Mouse (Mus musculus) urinary bladder, postnatal 36 days (tissue): ENCODE data around the gene Rapgef5.

Experiments used
- DNase-seq, 2 experiments: peaks; one replicate each; pipeline ENCODE4 v3.0.0; 2022; ENCODE audit warnings: low spot score in 2 of 2, mixed read lengths in 1 of 2

The Rapgef5 gene

DNA sequence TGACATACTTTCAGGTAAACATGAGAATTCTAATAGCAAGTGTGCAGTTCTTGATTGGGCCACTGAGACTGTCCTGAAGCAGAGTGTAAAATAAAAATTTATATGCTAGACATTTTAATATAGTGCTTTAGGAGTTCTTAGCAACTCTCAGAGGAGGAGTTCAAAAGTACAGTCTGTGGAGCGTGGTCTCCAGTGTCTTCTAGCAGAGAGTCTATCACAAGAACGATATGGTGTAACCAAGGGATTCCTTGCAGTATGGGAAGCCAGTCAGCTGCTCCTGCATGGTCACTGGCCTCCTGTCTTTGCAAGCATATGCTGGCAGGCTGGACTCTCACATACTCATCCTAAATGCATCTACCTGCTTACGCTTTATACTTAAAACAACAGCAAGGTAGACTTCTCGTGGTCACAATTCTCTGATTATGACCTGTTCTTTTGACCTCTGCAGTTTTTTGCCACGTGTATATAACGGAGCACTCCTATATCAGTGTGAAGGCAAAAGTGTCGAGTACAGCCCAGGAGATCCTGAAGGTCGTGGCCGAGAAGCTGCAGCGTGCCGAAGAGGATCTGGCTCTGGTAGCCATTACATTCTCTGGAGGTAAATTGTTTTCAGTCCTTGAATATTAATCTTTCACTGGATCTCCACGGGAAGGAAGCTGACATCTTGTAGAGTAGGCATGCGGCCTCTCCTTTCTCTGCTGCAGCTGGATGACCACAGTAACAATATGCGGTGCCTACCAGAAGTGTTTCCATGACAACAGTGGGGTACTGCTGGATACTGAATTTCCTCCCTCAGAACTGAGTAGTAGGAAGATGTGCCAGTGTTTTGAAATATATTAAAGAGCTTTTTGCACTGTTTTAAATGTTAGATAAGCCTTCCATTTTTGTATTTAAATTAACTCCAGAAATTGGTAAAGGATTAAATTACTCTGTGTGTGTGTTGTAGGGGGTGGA lies 204.8 kb downstream of the Rapgef5 start:
- DNase-seq, result no peak

DNA sequence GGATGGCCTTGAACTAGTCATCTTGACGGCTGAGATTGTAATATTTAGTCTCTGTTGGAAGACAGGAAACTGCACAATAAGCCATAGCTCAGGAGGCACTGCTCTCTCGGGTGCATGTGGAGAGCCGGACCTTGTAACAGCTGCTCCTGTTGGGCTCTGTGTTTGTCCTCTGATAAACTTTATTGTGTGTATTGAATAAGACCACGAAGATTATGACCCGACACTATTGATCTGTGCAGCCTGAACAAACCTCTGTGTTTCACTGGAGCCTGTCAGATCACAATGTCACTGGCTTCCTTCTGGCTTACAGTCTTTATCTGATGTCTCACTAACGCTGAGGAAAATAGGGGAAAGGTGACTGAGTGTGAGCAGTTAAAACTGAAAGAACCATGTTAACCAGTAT lies 205.5 kb downstream of the Rapgef5 start:
- DNase-seq, result peak in 1 of 2 experiments; percentile 13

DNA sequence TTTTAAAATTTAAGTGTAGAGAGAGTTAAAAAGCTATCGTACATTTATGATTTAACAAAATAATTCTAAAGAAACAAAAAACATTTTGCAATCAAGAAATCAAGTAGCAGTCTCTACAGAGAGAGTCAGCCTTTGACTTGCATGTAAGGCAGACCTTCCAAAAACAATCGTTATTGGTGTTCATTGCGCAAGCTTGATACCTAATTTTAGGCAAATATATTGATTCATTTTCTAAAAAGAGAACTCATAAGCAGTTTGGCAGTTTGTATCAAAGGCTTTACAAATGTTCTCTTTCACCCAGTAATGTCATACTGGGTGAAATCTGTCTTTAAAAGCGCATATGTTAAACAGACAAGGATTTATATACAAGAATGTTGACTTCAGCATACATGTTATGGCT lies 208.7 kb downstream of the Rapgef5 start:
- no peak for DNase-seq

DNA sequence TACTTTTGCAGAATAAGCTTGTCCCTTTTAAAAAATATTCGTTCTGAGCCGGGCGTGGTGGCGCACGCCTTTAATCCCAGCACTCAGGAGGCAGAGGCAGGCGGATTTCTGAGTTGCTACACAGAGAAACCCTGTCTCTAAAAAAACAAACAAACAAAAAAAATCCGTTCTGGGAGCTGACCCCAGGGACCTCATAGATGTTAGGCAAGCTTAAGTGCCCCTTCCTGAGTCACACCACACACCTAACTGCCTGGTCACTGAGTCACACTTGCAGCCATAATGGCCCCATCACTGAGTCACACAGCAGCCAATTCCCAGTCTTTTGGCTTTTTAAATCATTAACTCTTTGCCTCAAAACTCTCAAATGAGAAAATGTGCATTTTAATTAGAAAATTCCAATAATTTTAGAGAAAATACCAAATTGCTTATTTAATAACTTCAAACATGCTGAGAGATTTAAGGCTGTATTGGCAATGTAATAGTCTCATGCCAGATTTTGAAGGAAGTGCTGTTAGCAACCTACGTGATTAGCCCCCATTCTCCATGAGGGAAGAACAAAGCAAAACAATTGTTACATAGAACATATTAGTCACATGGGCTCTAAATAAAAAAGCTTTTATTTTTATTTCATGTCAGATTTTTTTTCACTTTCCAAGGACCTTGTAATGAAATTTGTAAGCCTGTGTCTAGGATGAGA lies 211.3 kb downstream of the Rapgef5 start:
- DNase-seq, result no peak

- no peak for DNase-seq
These were observed 211.9 kb downstream of the Rapgef5 start for GRCm38 (mm10) chr12:117728178-117728611.

- no peak for DNase-seq
These were observed 217.3 kb downstream of the Rapgef5 start for GRCm38 (mm10) chr12:117733611-117734010.

- no peak for DNase-seq
These were observed 219.9 kb downstream of the Rapgef5 start for GRCm38 (mm10) chr12:117736130-117736529.

- DNase-seq, result no peak
These were observed 220.6 kb downstream of the Rapgef5 start for GRCm38 (mm10) chr12:117736928-117737327.

DNA sequence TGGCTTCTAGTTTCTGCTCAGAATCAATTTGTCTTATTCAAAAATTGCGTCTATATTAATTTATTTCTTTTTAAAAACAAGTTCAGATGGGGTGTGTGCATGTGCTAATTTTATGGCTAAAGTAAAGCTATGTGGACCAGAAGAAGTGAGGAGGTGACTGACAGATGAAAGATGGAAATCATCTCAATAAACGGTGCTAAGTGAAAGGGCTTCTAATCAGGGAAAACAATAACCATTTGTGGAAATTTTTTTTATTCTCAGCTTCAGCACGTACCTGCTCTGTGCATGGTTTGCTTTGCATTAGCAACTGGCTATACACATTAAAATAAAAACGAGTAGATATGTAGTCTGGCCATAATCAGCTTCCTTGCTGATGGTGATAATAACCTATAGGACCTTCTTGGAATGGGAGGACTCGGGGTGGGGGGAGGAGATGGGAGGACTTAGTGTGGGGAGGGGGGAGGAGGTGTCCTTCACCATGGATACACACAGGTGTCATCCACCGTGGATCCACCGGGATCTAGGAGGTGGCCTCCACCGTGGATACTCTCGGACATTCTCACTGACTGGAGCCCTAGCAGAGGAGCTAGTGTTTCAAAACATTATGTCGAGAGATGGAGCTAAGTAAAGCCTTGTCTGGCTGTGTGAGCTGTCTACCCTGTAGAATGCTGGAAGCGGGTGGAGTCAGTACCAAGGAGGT lies 221.2 kb downstream of the Rapgef5 start:
- DNase-seq, result no peak

DNA sequence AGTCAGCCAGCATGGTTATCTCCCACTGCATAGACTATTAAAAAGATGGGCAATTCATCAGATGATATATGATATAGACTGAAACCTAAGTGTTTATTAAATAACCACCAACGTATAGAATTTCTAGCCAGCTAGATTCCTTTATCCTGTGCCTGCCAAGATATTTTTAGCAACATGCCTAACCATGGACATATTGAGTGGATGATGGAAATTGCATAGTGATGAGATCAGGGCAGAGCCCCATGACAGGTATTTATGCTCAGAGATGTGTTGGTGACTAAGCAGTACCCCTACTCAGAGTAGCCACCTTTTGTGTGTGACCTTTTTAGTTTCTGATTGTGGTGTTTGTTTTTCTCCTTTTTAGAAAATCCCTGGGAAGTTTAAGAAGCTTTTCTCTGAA lies 226.2 kb downstream of the Rapgef5 start:
- no peak for DNase-seq

DNA sequence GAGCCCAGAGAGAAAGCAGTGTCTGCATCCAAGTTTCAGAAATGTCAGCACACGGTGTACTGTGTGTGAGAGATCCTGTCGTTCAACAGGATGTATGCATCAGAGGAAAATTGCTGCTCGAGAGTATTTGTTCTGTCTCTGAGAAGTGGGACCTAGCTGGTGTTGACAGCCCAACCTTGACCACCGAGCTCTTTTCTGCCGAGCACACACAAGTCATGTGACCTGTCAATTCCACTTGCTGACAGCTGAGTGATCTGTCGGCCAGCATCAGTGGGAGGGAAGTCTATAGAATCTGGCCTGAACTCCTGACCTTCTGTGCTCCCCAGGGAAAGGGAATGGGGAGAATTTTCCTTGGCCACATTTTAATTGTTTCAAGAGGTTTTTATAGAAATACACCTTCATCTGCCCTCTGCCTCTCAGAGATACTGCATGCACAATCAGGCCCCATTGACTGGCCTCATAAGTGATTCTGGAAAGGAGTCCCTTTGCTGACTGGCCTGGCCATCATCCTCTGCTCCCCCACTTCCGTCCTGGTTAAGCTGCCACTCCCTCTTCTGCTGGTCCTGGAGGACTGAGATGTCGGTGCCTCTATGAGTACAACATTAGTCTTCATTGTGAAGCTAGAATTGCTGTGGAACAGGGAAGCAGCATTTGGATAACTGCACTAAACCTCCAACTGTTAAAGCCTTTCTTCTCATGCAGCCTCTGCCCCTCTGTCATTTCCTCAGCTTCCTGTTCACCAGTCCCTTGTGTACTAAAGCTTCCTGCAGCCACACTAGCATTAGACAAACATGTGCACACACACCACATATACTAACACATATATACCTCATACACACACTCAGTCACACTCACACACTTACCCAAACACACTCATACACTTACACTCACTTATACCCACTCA lies 228.6 kb downstream of the Rapgef5 start:
- DNase-seq, result no peak

- no peak for DNase-seq
These were observed 230.3 kb downstream of the Rapgef5 start for GRCm38 (mm10) chr12:117746611-117747010.

DNA sequence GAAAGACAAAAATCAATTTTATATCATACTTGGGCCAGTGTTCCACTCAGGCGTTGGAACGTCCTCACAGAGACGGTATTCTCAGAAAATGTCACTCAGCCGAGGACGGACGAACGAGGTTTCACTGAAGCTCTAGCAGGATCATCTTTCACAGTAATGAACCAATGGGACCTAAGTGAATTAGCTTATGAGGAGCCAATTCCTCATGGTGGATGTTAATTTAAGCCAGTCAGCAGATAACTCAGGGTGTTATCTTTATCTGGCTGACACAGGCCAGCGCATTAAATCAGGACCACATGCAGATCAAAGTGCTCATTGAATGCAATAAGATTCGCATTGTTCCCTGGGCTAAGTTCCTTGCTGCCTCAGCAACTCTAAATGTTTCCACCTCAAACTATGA lies 234.8 kb downstream of the Rapgef5 start:
- DNase-seq, result no peak

DNA sequence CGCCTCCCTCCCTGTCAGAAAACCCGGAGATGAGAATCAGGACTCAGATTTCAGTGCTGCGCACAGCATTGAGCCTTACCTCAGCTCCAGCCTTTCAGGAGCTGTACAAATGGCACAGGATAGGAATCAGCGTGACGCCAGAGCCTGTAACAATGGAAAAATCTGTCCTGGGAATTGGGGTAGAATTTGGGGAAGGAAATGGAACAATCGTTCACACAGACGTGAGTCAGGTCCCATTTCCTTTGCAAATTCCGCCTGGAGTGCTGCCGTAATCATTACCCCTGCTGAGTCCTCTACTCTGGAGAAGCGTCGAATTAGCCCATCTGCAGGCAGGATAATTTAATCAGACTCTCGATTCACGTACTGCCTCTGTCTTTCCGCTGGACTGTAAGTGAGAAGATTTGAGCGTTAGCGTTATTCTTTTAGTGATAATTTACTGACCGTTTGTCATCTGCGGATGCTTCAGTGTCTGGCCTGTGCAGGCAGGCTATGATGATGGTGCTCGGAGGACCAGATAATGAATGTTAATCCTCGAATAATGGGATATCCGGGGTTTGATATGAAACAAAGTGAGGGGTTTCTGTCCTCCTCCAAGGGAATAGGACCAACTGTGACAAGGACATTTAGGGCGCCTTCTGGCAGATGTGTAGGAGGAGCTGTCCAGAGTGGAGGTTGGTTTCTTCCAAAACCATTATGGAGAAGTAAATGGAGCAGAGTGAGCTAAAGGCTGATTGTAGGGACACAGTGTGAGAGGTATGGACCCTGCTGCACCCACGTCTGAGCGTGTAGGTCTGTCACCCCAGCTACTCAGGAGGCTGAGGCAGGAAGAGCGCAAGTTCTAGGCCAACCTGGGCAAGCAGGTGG lies 235.5 kb downstream of the Rapgef5 start:
- no peak for DNase-seq

DNA sequence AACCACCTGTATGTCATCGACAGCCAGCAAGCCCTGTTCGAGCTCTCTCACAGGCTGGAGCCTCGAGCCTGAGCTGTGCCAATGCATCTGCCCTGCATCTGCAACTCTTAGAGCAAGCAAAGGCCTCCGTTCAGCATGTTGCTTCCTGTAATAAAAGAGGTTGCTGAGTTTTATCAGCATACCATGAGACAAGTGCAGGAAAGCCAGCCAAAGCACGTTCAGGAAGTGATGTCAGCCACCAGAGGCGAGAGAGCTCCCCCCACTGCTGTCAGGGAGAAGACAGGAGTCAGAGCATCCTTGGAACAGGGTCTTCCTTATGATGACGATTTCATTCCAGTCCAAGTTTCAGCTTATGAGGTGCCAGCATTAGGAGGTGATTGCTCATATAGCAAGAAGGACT lies 239.7 kb downstream of the Rapgef5 start:
- no peak for DNase-seq

- no peak for DNase-seq
These were observed 244.1 kb downstream of the Rapgef5 start for GRCm38 (mm10) chr12:117760373-117760772.

GRCm38 (mm10) chr12:117760846-117761245 lies 244.6 kb downstream of the Rapgef5 start:
- DNase-seq, result no peak

DNA sequence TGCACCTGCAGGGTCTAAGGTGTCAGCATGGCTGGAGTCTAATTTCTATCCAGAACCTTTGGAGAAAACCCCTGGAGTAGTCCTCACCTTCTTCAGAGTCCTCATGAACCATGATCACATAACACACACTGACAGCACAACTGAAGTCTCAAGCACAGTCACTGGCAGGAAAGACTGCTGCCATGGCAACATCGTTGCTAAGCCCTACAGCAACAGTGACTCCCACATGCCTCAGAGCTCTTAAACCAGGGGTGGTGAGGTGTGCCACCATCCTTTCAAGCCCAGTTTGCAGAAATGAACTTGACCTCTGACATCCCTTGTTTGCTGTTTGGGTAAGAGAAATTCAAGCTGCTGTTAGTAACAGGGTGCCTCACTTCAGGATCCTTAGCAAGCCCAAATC lies 245.4 kb downstream of the Rapgef5 start:
- DNase-seq, result no peak

GRCm38 (mm10) chr12:117763247-117763646 lies 247.0 kb downstream of the Rapgef5 start:
- DNase-seq, result peak in 1 of 2 experiments; percentile 13

DNA sequence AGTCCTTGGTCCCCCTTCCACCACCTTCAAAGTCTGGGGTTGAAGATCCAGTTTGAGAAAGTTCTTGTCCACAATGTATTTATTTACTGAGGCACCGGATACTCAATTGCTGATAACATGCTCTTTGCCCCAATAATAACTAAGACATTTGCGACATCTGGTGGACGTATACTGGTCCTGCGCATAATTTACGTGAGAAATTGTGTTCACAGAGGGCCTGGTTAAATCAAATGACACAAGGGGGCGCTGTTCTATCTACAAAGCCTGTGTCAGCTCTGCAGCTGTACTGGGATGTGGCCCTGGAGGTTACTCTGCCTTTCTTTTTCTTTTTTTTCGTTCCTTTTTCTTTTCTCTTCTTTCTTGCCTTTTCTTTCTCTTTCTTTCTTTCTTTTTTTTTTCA lies 248.6 kb downstream of the Rapgef5 start:
- peak; percentile 51 to 62 for DNase-seq
